Mouse (Mus musculus) spleen, adult 2 months (tissue): ENCODE measurements around the gene Gm2431.

Experiments used
- CTCF ChIP-seq: fragments of 200-500 bp; IDR thresholded peaks from 2 replicates; pipeline ENCODE4 v1.5.1; 2011; ENCODE audit warnings: mild to moderate bottlenecking, inconsistent platforms; ENCODE audit not compliant: insufficient read depth, insufficient read length, insufficient replicate concordance; ENCODE audit errors: extremely low read depth
- POLR2A ChIP-seq: fragments of 200-500 bp; IDR thresholded peaks from 2 replicates; pipeline ENCODE4 v1.6.1; 2011; ENCODE audit warnings: low read depth, low read length, inconsistent platforms

GRCm38 (mm10) chr7:142284023-142284591 lies 26.0 kb upstream of the Gm2431 start:
- TF ChIP-seq CTCF, result no peak
- TF ChIP-seq POLR2A, result no peak
